Mouse (Mus musculus): ENCODE results near the gene Sel1l3.

The Sel1l3 gene

GRCm38 (mm10) chr5:53078453-53078852, 135.3 kb downstream of the Sel1l3 start:
- DNase-seq = peak; percentile 79

- DNase-seq = no peak
These were observed 139.2 kb downstream of the Sel1l3 start for GRCm38 (mm10) chr5:53074553-53074952.

GRCm38 (mm10) chr5:53061532-53062130, 152.1 kb downstream of the Sel1l3 start:
- no peak for DNase-seq

All from heart, adult 11 months (tissue).